Mouse (Mus musculus) lung, postnatal 0 days (tissue): ENCODE results near the gene Fhit.

ENCODE experiments used
- CTCF ChIP-seq: IDR thresholded peaks from 2 replicates; pipeline ENCODE4 v1.5.1; 2016; ENCODE audit warnings: antibody characterized with exemption, mild to moderate bottlenecking
- EP300 ChIP-seq: IDR thresholded peaks from 2 replicates; pipeline ENCODE4 v1.6.1; 2016; ENCODE audit warnings: antibody characterized with exemption, mild to moderate bottlenecking, control low read depth

DNA sequence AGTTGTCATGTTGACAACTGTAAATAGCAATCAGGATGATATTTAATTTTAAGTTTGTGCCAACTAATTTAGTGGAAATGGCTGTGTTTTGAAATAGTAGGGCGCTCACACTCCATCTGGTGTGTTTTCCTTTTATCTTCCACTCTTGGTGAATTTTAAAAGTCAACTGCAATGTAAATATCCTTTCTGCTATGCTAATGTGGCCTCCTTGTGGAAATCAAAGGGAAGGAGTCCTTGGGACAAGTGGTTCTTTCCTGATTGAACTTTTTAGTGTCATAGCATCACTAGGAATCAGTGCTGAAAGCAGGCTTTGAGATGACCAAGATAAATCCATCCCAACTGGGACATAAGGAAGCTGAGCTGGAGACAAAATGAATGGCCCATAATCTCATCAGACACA lies 1413.1 kb downstream of the Fhit start:
- TF ChIP-seq CTCF (no peak), EP300 (no peak)
